Mouse (Mus musculus) embryonic facial prominence, embryonic 15.5 days (tissue): Measurements from ENCODE around the gene Ankrd28. TPM values are rescaled to one million over a fixed set of nuclear protein-coding genes. Genes with fewer than 3 reads are reported as not detected.

ENCODE experiments used
- ATAC-seq: fragments of 200-750 bp; cut with Nextera tagmentation; 2 replicates; pipeline ENCODE4 v1.8.0; 2017; ENCODE audit warnings: low read depth, moderate TSS enrichment; ENCODE audit not compliant: insufficient number of reproducible peaks, low FRiP score, low TSS enrichment
- H3K27ac ChIP-seq: fragments of 300-500 bp; sonication (generic); replicated peaks from 2 replicates; pipeline ENCODE4 v1.5.1; 2015; ENCODE audit warnings: mild to moderate bottlenecking, inconsistent platforms
- H3K27me3 ChIP-seq: fragments of 300-500 bp; sonication (generic); 2 replicates; pipeline ENCODE4 v1.6.1; 2015; ENCODE audit warnings: inconsistent platforms
- H3K36me3 ChIP-seq: fragments of 300-500 bp; sonication (generic); 2 replicates; pipeline ENCODE4 v1.6.1; 2015; ENCODE audit warnings: mild to moderate bottlenecking, inconsistent platforms
- H3K4me1 ChIP-seq: fragments of 300-500 bp; sonication (generic); 2 replicates; pipeline ENCODE4 v1.6.1; 2015; ENCODE audit warnings: inconsistent platforms
- H3K4me2 ChIP-seq: fragments of 300-500 bp; sonication (generic); replicated peaks from 2 replicates; pipeline ENCODE4 v1.6.1; 2015; ENCODE audit warnings: mild to moderate bottlenecking, inconsistent platforms
- H3K4me3 ChIP-seq: fragments of 300-500 bp; sonication (generic); replicated peaks from 2 replicates; pipeline ENCODE4 v1.5.1; 2015; ENCODE audit warnings: mild to moderate bottlenecking, inconsistent platforms
- H3K9ac ChIP-seq: fragments of 300-500 bp; sonication (generic); 2 replicates; pipeline ENCODE4 v1.6.1; 2015; ENCODE audit warnings: inconsistent platforms
- H3K9me3 ChIP-seq: fragments of 300-500 bp; sonication (generic); replicated peaks from 2 replicates; pipeline ENCODE4 v1.6.1; 2016; ENCODE audit warnings: inconsistent platforms
- WGBS: fragments of 180-500 bp; shearing (Covaris S2); methylation state at CpG from one replicate; pipeline ENCODE4 v1.1.7; 2015; 5-methylcytosine and 5-hydroxymethylcytosine counted together
- polyA plus RNA-seq: library from polyadenylated mRNA; unstranded; fragments of >200 nt; fragmentation: Nextera tagmentation; extraction: Ambion mirVana; gene quantifications from 2 replicates; pipeline ENCODE4 v1.2.1, GENCODE M21; 2015

Gene Ankrd28
- polyA plus RNA-seq, 1 experiment from 2014 or later, result 8.6 TPM

DNA sequence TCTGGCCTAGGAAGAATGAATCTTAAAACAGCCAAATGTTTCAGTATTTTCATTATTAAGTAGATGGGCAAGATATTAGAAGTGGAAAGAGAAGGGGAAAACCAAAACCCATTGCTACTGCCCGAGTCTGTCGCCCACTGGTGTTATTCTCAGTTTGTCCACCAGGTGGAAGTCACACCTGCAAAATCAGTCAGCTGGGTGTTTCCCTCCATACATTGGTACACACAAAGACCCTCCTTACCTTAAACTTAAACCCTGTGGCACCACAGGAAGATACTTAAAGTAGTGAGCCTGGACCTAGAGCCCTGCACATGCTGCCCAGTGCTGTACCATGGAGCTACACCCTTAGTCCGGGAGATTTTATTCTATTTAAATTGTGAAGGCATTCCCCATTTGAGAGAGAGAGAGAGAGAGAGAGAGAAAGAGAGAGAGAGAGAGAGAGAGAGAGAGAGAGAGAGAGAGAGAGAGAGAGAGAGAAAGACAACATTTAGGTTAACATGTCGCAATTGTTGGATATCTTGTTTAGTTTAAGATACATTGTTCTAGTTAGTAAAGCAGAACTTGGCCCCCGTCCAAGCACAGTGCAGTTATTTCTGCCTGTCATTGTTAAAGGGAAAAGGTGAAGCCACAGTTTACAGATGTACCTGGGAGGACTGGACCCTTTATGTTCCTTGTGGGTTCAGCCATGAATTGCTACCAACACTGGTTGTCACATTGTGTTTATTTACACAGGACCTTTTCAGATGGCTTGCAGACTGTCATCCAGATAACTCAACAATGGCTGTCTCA is 173.4 kb downstream of the Ankrd28 start:
- H3K27ac ChIP-seq, result peak overlapping the region; percentile 99; the same call in 1 of the 2 replicates

DNA sequence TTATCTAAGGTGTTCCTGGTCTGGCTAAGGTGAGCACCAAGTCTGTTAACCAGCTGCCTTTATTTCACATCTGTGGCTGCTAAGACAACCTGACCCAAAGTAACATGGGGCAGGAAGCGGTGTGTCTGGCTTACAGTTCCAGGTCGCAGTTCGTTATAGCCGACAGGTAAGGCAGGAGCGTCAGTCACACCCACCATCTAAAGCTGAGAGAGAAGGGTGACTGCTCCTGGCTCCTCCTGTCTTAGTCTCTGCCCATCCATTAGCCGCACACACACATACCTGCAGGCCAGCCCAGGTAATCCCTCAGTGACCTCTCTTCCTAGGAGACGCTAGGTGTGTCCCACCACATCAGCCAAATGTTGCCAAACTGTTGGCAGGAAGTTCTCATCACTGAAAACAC is 174.1 kb downstream of the Ankrd28 start:
- Histone ChIP-seq H3K27me3 (no peaks in the 10 kb centered on the region), H3K27ac (no peak overlapping the region), H3K9me3 (no peaks in the 10 kb centered on the region), H3K36me3 (no peaks in the 10 kb centered on the region), H3K9ac (no peak overlapping the region), H3K4me2 (no peak overlapping the region), H3K4me3 (no peak overlapping the region), H3K4me1 (peaks cover 42% of the 10 kb centered on the region)
- WGBS, result 64% methylated on average over 7 of the region's 7 CpGs
- no peak for ATAC-seq

More for the DNA sequence above, 173.4 kb downstream of the Ankrd28 start:
- 32% methylated on average over 5 of the region's 5 CpGs for WGBS
- no peak for ATAC-seq
- Histone ChIP-seq H3K9me3 (no peaks in the 10 kb centered on the region), H3K27me3 (no peaks in the 10 kb centered on the region), H3K36me3 (no peaks in the 10 kb centered on the region), H3K4me3 (no peak overlapping the region), H3K4me1 (peaks cover 46% of the 10 kb centered on the region), H3K4me2 (no peak overlapping the region), H3K9ac (no peak overlapping the region)

DNA sequence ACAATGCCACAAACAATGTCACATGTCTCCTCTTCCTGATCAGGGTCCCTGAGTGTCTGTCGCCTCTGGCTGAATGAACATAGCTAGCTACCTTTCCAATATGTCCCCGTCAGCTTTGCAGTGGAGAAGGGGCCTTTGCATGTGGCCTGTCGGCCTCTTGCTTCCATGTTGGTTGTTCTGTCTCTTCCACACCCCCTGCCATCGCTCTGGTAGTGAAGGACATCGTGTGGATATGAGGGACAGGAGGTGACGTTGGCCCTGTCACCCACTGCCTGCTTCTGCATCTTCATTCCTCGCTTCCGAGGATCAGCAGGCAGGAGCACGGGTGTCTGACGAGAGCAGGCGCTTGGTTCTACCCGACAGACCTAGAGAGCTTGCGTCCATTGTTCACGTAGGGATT is 175.0 kb downstream of the Ankrd28 start:
- no peak overlapping the region for H3K9ac ChIP-seq
- no peaks in the 10 kb centered on the region for H3K9me3 ChIP-seq
- 87% methylated on average over 14 of the region's 14 CpGs for WGBS
- H3K4me3 ChIP-seq, result no peak overlapping the region
- ATAC-seq, result no peak
- no peak overlapping the region for H3K27ac ChIP-seq
- no peaks in the 10 kb centered on the region for H3K27me3 ChIP-seq
- peaks cover 32% of the 10 kb centered on the region for H3K4me1 ChIP-seq
- H3K36me3 ChIP-seq, result no peaks in the 10 kb centered on the region
- H3K4me2 ChIP-seq, result no peak overlapping the region

DNA sequence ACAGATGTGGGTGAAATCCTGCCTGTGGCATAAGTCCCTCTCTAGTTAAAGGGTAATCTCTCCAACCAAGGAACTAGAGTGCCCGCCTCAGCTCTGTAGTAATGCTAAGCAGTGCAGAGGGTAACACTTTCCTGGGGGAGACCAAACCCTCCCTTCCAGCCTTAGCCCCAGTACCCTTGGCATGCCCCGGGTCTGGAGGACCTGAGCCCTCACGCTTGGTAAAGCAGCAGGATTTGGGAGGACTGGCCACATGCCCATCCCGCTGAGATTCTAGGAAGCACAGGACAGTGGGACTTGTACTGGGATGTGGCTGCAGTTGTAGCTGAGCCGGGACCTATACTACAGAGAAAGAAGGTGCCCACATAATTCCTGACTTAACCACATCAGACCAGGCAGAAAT is 175.6 kb downstream of the Ankrd28 start:
- H3K36me3 ChIP-seq, result no peaks in the 10 kb centered on the region
- H3K27ac ChIP-seq, result no peak overlapping the region
- H3K27me3 ChIP-seq, result no peaks in the 10 kb centered on the region
- no peak overlapping the region for H3K4me2 ChIP-seq
- 81% methylated on average over 5 of the region's 5 CpGs for WGBS
- H3K9ac ChIP-seq, result no peak overlapping the region
- peaks cover 26% of the 10 kb centered on the region for H3K4me1 ChIP-seq
- no peaks in the 10 kb centered on the region for H3K9me3 ChIP-seq
- H3K4me3 ChIP-seq, result no peak overlapping the region
- no peak for ATAC-seq

DNA sequence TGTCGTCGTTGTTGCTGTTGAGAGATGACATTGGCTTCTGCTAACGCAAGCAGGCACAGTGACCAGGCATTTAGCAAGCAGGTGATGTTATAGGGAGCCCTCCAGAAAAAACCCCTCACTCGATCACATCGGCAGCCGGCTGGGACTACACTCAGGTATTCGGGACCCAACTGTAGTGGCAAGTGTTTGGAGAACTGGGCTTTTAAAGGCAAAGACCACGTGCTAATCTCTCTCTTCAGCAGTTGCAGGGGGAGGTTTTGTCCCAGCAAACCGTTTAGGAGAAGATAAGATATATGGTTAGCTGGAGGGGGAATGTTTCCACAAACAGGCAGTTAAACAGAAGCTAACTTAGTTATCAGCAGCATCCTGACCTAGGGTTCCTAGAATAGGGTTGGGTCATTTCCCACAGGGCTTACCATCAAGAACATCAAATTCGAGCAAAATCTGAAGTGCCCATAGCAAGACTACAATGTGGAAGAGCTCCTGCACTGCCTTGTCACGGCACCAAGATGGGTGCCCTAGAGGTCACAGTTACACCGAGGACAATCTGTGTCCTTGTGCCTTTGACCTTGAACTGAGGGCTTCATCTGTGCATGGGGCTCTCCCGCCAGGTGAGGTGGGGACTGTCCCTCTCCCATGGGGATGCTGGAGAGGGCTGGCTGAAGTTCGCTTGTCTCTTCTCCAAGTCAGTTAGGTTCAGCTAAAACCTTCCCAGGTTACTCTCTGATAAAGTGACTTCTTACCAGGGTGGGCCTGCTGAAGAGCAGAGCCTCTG is 177.2 kb downstream of the Ankrd28 start:
- H3K4me1 ChIP-seq, result peaks cover 11% of the 10 kb centered on the region
- H3K36me3 ChIP-seq, result no peaks in the 10 kb centered on the region
- no peak overlapping the region for H3K4me3 ChIP-seq
- no peak overlapping the region for H3K4me2 ChIP-seq
- H3K9ac ChIP-seq, result no peak overlapping the region
- H3K27me3 ChIP-seq, result no peaks in the 10 kb centered on the region
- H3K9me3 ChIP-seq, result no peaks in the 10 kb centered on the region
- no peak for ATAC-seq
- 82% methylated on average over 14 of the region's 14 CpGs for WGBS
- no peak overlapping the region for H3K27ac ChIP-seq

DNA sequence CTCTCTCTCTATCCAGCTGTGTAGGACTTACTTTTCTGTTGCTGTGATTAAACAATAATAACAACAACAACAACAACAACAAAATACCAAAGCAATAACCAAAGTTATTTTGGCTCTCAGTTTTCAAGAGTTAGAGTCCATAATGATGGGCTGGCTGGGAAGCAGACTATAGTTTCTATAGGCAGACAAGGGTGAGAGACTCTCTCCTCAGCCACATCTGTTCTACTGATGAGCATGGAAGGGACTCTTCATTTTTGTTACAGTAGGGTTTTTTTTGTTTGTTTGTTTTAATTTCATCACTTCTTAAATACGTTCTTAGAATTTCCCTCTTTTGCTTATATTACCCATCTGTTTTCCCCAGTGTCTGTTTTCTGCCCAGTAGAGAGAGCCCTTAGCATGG is 177.8 kb downstream of the Ankrd28 start:
- Histone ChIP-seq H3K4me2 (no peak overlapping the region), H3K27ac (no peak overlapping the region), H3K27me3 (no peaks in the 10 kb centered on the region), H3K4me1 (peaks cover 5% of the 10 kb centered on the region), H3K9me3 (no peaks in the 10 kb centered on the region), H3K36me3 (no peaks in the 10 kb centered on the region), H3K9ac (no peak overlapping the region), H3K4me3 (no peak overlapping the region)
- no peak for ATAC-seq
- WGBS, result 71% methylated on average over 1 of the region's 1 CpGs

DNA sequence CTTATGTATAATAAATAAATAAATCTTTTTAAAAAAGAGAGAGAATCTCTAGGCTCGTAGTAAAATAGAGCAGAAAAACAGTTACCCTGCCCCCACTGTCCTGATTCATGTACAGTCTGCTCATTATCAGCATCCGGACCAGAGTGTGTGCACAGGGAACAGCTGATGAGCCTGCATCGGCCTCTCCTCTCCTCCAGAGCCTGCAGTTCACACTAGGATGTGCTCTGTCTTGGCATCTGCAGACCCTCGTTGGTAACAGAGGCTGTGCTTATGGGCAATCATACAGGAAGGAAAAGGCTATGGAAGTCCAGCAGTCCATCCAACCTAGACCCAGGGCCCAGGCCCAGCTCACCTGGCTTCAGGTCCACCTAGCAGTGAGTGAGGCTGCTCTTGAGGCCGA is 178.3 kb downstream of the Ankrd28 start:
- H3K36me3 ChIP-seq, result no peaks in the 10 kb centered on the region
- H3K27ac ChIP-seq, result no peak overlapping the region
- ATAC-seq, result no peak
- H3K4me1 ChIP-seq, result no peaks in the 10 kb centered on the region
- H3K4me3 ChIP-seq, result no peak overlapping the region
- H3K4me2 ChIP-seq, result no peak overlapping the region
- H3K9ac ChIP-seq, result no peak overlapping the region
- H3K9me3 ChIP-seq, result no peaks in the 10 kb centered on the region
- H3K27me3 ChIP-seq, result no peaks in the 10 kb centered on the region
- 74% methylated on average over 5 of the region's 5 CpGs for WGBS

DNA sequence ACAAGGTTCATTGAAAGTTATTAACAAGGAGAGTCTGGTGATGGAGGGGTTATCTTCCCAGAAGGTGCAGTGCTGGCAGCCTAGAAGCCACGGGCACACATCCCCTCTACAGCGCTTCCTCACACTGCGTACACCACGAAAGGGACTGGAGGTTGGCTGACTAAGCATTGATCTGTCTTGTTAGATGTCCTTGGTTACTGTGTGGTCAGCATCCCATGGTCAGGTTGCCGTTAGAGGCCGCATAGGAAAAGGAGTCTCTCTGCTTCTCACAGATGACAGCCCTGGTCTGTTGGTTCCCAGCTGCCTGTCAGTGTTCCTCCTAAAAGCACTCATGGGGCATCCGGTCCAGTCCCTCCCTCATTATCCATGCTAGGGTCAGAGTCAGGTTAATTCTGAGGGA is 179.2 kb downstream of the Ankrd28 start:
- Histone ChIP-seq H3K4me2 (no peak overlapping the region), H3K9ac (no peak overlapping the region), H3K4me3 (no peak overlapping the region), H3K27me3 (no peaks in the 10 kb centered on the region), H3K36me3 (no peaks in the 10 kb centered on the region), H3K4me1 (no peaks in the 10 kb centered on the region), H3K27ac (no peak overlapping the region), H3K9me3 (no peaks in the 10 kb centered on the region)
- 84% methylated on average over 7 of the region's 7 CpGs for WGBS
- ATAC-seq, result no peak

DNA sequence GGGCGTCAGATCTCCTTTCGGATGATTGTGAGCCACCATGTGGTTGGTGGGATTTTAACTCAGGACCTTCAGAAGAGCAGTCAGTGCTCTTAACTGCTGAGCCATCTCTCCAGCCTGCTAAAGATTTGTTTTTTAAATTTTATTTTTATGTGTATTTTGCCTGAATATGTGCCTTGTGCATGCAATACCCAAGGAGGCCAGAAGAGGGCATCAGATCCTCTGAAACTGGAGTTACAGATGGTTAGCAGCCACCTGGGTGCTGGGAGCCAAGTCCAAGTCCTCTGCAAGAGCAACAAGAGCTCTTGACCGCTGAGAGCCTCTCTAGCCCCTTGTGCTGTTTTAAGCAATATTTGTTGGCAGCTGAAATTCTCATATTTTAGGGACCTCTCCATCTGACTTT is 180.1 kb downstream of the Ankrd28 start:
- Histone ChIP-seq H3K4me3 (no peak overlapping the region), H3K4me1 (no peaks in the 10 kb centered on the region), H3K27me3 (no peaks in the 10 kb centered on the region), H3K4me2 (no peak overlapping the region), H3K27ac (no peak overlapping the region), H3K9ac (no peak overlapping the region), H3K9me3 (no peaks in the 10 kb centered on the region), H3K36me3 (no peaks in the 10 kb centered on the region)
- 97% methylated on average over 3 of the region's 3 CpGs for WGBS
- no peak for ATAC-seq
